Mouse (Mus musculus) thymus, postnatal 10 days (tissue): ENCODE data around the gene Tada3.
A peak's percentile ranks its signal among the peaks of the same experiment; 100 is the strongest.

Experiments used
- DNase-seq, 2 experiments: peaks; one replicate each; pipeline ENCODE4 v3.0.0; 2021; ENCODE audit warnings: low spot score in 2 of 2

The Tada3 gene

DNA sequence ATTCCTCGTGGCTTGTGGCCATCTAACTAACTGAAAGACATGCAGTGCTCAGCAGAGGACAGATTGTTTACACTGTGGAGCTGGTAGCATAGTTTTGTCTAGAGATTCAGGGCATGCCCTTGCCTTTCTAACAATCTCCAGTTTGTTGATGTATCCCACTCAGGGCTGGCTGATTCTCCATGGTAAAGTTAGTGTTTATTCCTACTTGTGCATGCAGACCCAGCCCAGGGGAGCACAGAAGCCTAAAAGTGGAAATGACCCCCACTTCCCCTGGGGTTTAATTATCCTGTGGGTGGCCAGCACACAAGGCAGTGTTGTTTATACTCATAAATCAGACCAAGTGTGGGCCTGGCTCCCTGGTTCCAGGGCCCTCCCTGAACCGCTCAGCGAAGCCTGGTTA, 8.3 kb upstream of the Tada3 start:
- no peak for DNase-seq

DNA sequence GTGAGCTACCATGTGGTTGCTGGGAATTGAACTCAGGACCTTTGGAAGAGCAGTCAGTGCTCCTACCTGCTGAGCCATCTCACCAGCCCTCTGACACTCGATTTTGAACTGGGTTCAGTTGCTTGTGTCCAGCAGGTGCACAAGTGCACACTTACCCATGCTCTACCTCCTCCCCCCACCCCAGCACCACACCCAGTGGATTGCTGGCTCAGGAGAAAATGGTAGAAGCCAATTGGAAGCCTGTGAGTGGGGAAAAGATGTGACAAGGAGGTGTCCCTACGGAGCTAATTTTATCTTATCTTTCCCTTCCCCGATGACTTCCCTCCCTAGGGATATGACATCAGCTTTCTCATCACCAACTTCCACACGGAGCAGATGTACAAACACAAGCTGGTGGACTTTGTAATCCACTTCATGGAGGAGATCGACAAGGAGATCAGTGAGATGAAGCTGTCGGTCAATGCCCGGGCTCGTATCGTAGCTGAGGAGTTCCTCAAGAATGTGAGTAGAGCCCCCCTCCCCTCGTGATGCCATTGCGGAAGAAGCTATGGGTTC, 7.6 kb upstream of the Tada3 start:
- DNase-seq: no peak

DNA sequence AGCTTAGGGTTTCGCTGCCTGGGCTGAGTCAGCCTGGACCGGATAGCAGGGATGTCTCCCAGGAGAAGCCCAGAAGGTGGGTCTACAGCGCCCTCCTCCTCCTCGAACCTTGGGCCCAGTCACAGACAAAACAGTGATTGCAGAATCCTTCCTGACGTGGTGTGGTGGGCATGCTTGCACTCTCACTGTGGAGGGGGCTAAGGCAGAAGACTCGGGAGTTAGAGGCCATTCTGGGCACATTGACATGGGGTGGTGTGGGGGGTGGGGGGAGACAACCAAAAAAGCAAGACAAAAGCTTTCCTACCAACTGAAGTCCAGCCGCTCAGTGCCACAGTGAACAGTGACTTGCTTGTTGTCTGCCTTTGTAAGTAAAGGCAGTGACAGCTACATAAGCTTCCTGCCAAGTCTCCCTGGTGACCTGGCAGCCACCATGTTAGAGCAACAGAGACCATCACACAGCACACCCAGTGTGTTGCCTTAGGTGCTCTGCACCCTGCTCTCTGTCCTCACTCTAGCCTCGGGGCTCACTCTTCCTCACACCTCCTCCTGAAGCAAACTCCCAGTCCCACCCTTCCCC, 6.8 kb upstream of the Tada3 start:
- no peak for DNase-seq

DNA sequence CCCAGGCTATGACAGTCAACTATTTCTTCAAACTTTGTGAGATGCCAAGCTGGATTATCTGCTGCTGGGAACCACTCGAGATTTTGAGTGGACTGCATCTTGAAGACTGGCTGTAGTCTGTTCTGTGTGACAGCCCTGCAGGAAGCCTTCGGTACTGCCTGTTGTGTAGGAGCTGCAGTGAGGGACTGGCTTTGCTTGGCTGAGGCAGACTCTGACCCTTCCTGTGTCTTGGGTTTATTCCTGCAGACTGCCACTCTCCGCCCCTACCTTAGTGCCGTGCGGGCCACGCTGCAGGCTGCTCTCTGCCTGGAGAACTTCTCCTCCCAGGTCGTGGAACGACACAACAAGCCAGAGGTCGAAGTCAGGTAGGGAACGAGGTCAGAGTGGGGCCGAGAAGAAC, 2.8 kb upstream of the Tada3 start:
- DNase-seq: no peak

DNA sequence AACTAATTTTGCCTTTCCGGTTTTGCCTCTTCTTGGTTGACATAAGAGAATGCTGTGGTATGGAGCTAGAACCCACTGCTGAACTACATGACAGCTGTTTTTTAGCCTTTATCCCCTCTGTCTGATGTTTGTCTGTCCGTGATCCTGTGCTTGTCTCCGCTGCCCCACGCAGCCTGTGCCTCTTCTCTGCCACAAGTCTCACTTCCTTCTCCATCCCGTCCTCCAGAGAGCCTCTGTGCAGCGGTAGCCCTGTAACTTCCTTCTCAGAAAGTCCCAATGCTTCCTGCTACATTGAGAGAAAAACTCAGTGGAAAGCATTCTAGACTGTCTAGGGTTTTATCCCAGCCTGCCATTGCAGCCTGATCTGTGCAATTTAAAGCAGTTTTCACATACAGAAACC, 1.6 kb upstream of the Tada3 start:
- DNase-seq: no peak

DNA sequence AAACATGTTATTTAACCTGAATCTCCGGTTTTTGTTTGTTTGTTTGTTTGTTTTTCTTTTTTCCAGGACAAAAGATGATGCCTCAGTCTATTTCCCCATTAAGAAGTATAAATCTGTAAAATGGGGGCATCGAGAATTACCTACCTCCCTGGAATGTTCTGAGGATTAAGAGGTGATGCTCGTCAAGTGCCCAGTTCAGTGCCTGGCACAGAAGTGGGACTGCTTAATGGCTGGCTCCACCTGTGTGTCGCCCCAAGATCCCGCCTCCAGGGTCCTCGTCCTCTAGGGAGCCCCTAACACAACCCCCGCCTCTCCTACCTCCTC, 549 bp downstream of the Tada3 start:
- DNase-seq: no peak

DNA sequence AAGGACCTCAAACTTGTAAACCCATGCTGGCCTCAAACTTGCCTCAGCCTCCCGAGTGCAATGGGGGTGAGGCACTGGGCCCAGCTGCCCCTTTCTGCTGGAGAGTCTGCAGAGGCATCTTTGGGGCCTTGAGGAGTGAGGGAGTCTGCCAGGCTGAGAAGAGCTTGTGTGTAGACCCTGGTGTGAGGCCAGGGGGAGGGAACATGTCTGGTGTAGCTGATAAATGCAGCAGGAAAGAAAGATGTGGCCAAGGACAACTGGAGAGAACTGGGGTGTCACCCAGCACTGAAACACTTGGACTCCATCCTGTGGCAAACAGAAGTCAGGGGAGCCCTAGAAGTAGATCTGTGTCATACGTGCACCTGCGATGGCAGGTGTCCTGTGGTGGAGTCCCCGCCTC, 4.2 kb downstream of the Tada3 start:
- DNase-seq: peak; percentile 25 to 30

DNA sequence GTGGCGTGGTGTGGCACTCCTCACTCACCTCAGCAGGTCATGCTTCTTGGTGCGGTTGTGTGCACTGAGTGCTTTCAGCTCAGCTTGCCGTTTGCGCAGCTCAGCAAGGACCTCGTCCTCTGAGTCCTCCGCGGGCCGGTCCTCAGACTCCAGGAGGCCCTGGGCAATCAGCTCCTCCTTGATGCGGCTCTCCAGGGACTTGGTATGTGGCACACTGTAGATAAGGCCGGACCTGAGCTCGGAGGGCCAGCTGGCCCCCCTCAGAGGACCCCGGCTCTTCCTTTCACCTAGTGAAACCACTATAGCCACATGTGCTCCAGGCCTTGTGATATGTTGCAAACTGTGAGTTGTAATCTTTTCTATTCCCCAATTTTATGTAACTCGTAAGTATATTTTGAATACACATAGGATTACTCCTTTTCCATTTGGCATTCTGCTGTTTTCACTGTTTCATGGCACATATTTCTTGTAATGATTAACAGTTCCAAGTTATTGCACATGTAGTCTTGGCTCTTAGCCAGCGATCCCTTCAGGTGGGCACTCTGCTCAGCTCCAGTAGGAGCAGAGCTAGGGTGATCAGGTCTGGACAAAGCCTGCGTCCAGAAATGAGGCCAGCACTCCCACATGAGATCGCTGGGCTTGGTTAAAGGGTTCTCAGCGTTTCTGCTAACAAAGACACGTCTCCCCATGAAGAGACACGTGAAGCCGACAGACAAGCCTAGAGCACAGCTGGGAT, 7.3 kb downstream of the Tada3 start:
- no peak for DNase-seq

DNA sequence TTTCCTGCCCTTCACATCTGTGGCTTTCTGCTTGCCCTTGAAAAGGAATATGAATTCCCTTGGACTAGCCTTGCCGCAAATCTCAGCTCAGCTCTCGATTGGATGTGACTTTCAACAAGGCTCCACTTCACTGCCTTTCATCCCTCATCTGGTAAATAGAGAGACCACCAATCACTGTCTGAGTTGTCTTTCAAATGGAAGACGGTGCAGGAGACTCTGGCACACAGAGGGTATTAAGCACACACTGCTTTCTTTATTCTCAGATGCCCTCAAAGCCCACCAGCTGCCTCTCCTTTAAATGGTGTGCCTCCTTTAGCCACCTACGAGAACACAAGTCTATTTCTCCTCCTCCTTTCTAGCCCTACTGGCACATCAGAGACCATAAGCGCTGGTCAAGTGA, 9.1 kb downstream of the Tada3 start:
- DNase-seq: no peak

DNA sequence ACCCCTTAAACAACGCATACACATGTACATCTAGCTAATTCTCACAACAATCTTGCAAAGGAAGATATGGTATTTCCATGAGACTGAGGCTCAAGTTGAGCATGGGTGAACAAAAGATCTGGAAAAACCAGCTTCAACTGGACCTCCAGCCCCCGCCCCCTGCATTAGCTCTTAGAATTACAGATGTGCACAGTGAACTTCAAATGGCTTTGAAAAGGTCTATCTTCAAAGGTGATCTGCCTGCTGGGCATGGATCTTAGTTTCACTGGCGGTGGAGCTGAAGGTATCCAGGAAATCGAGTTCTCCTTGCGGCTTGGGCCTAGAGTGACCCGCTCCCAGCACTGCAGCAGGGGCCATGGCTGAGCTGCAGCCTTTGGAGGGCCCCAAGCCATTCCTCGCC, 9.6 kb downstream of the Tada3 start:
- no peak for DNase-seq

DNA sequence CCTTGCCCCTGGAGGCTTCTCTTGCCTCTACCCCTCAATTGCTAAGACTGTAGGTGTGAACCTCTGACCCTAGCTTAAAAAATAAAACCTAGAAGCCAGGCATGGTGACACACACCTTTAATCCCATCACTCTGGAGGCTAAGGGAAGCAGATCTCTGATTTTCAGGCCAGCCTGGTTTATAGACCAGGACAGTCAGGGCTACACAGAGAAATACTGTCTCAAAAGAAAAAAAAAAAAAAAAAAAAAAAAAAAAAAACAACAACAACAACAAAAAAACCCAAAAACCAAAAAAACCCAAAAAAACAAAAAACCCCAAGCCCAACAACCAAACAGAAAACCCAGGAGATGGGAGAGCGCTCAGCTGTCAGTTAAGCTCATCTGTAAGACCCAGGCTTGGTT, 10.1 kb downstream of the Tada3 start:
- no peak for DNase-seq

DNA sequence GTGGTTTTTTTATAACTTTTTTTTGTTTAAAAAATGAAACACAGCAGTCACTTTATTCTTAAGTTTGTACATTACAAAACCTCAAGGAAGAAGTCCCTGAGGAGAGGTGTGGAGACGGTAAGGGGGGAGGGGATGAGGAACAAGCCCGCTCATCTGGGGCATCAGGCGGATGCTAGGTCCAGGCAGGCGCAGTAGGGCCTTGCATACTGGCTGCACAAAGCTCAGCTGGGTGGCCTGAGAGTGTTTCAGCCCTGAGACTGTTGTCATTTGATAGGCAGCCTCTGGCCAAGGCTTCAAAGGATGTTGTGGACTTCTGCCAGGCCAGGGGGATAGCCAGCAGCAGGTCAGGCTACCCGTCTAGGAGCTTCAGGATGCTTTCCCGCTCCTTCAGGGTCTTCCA, 11.0 kb downstream of the Tada3 start:
- no peak for DNase-seq

DNA sequence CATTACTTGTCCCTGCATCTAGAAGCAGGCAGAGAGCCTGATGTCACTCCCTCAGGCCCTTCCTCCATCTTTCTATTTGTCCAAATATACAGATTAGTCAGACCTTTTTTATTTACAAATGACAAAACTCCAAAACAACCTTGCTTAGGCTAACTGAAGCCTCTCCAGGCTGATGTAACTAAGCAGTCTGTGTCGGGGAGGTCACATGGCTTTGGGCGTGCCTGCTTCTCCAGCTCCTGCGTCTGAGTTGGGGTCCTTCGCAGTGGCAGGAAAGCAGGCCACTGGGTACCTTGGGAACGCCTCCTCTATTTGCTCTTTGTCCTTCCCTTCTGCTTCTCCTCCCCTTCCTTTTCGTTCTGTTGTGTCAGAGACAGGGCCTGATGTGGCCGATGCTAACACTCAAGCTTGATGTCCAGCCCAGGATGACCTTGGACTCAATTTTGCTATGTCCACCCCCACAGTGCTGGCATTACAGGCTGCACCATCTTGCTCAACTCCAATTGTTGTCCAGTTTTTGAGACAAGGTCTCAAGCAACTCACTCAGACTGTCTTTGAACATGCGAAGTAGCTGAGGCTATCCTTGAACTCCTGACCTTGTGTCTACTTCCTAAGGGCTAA, 13.1 kb downstream of the Tada3 start:
- no peak for DNase-seq

DNA sequence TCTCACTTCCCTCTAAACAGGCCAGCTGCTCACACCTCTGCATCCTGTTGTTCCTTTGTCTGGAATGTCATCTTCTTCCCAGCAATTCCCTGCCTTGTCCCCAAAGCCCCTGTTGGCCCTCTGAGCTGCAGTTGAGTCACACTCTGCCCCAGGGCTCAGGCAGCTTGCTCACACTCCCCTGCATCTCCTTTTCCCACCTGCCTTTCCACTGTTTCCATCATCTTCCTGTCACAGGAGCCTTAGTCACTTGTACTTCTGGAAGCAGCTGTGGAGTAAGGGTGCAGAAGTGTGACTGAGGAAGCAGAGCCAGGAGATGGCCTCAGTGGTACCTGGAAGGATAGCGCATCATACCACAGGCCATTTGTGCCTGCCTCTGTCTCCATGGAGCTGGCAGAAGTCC, 15.4 kb downstream of the Tada3 start:
- DNase-seq: no peak

DNA sequence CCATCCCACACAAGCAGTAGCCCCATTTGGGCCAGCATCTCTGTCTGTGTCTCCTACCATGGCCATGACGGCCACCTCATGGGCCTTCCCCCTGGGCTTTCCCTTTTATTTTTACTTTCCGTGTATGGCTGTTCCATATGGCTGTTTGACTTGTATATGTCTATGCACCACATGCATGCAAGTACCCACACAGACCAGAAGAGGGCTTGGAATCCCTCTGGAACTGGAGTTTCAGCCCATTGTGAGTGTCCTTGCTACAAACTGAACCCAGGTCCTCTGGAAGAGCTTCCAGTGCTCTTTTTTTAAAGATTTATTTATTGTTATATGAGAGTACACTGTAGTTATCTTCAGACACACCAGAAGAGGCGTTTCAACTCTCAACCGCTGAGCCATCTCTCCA, 16.2 kb downstream of the Tada3 start:
- no peak for DNase-seq

DNA sequence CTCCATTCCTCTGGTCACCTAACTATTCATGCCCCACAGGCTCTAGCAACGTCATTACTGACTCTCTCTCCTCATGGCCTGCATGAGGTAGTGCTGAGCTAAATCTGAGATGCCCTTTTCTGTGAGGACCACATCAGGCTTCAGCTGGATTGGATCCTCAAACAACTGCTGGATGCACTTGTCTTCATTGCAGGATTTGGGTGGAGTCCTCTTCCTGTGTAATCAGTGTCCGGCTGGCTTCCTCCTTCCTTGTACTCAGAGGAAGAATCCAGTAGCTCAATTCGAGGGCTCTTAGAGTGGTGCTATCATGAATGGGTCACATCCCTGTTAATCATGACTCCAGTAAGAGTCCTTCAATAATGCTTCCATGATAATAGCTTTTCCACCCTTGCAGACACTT, 24.0 kb downstream of the Tada3 start:
- DNase-seq: no peak

DNA sequence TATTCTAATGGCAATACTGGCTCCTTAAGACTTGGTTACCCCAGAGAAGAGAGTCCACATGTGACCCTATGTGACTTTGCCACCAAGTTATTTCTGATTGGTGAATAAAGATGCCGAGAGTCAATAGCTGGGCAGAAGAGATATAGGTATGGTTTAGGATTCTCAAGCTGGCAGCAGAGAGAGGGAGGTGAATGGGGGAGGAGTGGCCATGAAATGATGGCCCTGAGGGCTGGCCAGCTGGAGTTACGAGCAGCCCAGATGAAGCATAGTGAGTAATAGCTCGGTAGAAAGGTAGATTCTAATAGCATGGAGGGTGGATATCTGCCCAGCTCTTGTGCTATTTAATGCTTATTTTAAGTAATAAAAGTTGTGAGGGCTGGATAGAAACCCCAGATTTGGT, 24.9 kb downstream of the Tada3 start:
- DNase-seq: no peak

DNA sequence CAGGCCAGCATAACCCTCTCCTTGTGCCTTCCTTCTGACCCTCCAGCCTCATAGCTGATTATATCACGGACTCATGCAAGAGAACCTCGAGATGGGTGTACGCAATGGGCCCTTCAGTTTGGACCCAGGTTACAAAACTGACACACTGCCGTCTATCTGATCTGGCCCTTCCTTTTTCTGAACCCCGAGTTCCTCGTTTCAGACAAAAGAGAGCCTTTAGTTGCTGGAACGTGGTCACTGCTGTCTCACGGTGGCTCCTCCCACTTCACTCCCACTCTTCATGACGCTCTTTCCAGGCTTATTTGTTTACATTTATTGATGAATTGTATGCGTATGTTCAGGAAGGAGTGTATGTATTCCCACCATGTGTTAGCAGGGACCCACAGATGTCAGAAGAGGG, 26.0 kb downstream of the Tada3 start:
- DNase-seq: no peak

DNA sequence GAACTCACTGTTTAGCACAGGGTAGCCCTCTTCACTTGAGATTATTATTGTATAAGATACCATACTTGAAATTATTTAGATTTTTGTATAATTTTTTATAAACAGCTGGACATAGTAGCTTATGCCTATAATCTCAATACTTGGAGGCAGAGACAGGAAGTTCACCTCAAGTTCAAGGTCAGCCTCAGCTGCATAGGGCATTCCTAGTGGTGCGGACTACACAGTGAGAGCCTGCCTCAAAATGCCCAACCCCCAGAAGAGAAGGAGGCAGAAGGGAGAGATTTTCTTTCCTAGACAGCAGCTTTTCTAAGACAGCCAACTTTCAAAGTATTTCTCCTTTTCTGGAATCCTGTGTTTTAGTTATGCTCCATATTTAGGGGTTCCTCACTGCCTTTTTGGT, 26.5 kb downstream of the Tada3 start:
- DNase-seq: no peak

DNA sequence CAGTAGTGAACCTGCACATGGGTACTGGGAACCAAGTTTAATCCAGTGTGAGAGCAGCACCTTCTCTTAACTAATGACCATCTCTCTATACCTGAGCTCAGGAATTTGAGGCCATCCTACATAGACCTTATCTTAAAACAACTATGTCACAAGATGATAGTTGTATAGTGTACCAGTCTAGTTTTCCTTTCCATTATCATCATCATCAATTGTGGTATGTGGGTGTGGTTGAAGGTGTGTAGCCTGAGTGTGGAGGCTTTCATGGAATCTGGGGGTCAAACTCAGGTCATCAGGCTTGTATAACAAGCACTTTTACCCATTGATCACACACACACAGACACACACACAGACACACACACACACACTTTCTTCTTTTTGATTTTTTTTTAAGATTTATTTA, 27.1 kb downstream of the Tada3 start:
- no peak for DNase-seq

DNA sequence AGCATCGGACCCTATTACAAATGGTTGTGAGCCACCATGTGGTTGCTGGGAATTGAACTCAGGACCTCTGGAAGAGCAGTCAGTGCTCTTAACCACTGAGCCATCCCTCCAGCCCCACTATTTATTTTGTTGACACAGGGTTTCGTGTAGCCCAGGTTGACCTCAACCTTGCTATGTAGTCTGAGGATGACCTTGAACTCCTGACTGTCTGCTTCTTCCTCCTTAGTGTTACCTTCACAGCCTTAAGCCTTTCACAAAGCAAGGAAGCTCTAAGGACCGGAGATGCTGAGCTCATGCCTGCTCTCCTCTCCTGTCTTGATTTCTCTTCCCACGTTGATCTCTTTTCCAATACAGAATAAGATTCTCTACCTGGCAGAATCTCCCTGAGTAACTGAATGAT, 30.8 kb downstream of the Tada3 start:
- DNase-seq: no peak

DNA sequence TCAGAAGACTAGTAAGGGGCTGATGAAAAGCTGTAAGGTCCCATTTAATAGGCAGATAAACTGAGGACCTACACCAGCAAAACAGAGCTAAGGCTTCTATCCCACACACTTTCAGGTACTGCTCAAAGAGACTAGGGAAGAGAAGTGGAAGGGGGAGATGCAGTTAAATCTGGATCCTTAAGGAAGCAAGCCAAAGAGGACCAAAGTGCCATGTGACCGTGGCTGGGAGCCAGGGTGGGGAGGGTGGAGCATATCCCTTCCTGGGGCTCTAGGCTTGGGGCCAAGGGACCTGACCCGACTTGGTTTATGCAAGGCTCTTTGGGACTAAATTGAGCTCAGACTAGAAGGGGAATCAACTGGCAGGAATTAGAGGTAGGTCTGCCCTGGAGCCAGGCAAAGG, 33.4 kb downstream of the Tada3 start:
- no peak for DNase-seq
